In the genomic region with DNA sequence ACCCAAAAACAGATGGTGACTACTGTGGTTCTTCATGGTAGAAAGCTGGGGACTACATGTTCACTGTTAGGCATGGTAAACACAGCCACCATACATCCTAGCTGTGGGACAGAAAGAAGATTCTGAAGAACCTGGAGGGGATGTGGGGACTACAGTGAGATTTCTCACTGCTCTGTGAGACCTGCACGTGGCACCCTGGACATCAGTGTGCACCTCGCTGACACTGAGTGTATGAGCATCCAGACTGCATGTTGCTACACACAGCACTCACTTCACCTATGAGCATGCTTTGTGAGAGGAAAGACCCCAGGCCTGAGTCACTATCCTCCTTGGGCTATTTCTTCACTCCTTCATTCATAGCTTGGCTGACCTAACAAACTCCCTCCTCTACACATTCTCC, we compare ENCODE assay signal across 20 mouse cellular contexts. TPM values are rescaled to one million over a fixed set of nuclear protein-coding genes. Genes with fewer than 3 reads are reported as not detected.
"Had no signal": no experiment of that assay in that cellular context is flagged by ENCODE, and none has a peak within 500 bp of the region (broad histone marks: within the 10 kb centered on the region; RNA-seq: fewer than 3 reads in every experiment).

No protein-coding gene starts in this region.

- H3K27me3 ChIP-seq: liver, embryonic 15.5 days; lung, embryonic 15.5 days; midbrain, embryonic 13.5 days; midbrain, embryonic 15.5 days; neural tube, embryonic 12.5 days; stomach, embryonic 15.5 days had no signal

- H3K36me3 ChIP-seq: liver, embryonic 15.5 days; lung, embryonic 15.5 days; midbrain, embryonic 13.5 days; midbrain, embryonic 15.5 days; neural tube, embryonic 12.5 days; stomach, embryonic 15.5 days had no signal

- H3K9me3 ChIP-seq: liver, embryonic 15.5 days; lung, embryonic 15.5 days; midbrain, embryonic 13.5 days; neural tube, embryonic 12.5 days; stomach, embryonic 15.5 days had no signal

- H3K4me1 ChIP-seq: liver, embryonic 15.5 days; lung, embryonic 15.5 days; neural tube, embryonic 12.5 days; stomach, embryonic 15.5 days had no signal

- ATAC-seq: liver, postnatal 0 days; lung, postnatal 0 days; midbrain, embryonic 13.5 days; midbrain, embryonic 15.5 days had no signal

- DNase-seq: liver, postnatal 0 days; lung, adult 2 months; lung, postnatal 14 days; lung, postnatal 36 days; right cerebral cortex, postnatal 14 days; thymus, adult 2 months; thymus, postnatal 25 days; thymus, postnatal 4 days had no signal

- H3K4me3 ChIP-seq: liver, embryonic 15.5 days; lung, embryonic 15.5 days; midbrain, embryonic 13.5 days; midbrain, embryonic 15.5 days; neural tube, embryonic 12.5 days; stomach, embryonic 15.5 days had no signal

RNA-seq across cellular contexts. Expression of a gene that starts 47.3 kb away (rescaled TPM):
- total RNA-seq: megakaryocyte progenitor cell, adult 5-6 weeks; monocyte, adult 5-6 weeks; neutrophil, adult 5-6 weeks had no signal
- polyA plus RNA-seq: liver, embryonic 15.5 days; liver, postnatal 0 days; macrophage; spleen, adult 2 months had no signal
